Mouse (Mus musculus) forebrain, postnatal 0 days (tissue): ENCODE measurements around the gene Fam155a. TPM values are rescaled to one million over a fixed set of nuclear protein-coding genes. Genes with fewer than 3 reads are reported as not detected.

Experiments
- ATAC-seq: fragments of 200-750 bp; cut with Nextera tagmentation; 2 replicates; pipeline ENCODE4 v1.8.0; 2017; ENCODE audit warnings: mild to moderate bottlenecking, moderate library complexity
- DNase-seq: peaks from one replicate; pipeline ENCODE4 v3.0.0-alpha.2; 2015
- H3K27ac ChIP-seq: fragments of 300-500 bp; sonication (generic); 2 replicates; pipeline ENCODE4 v1.5.1; 2014; ENCODE audit warnings: low read depth, mild to moderate bottlenecking, antibody characterized with exemption, low read length, moderate library complexity, mixed read lengths
- H3K27me3 ChIP-seq: fragments of 300-500 bp; sonication (generic); 2 replicates; pipeline ENCODE4 v1.6.1; 2014; ENCODE audit warnings: mild to moderate bottlenecking, low read length, mixed read lengths; ENCODE audit not compliant: insufficient read depth
- H3K36me3 ChIP-seq: fragments of 300-500 bp; sonication (generic); 2 replicates; pipeline ENCODE4 v1.6.1; 2014; ENCODE audit warnings: mild to moderate bottlenecking, moderate library complexity; ENCODE audit not compliant: insufficient read depth
- H3K4me1 ChIP-seq: fragments of 300-500 bp; sonication (generic); 2 replicates; pipeline ENCODE4 v1.6.1; 2014; ENCODE audit warnings: antibody characterized with exemption; ENCODE audit not compliant: insufficient read depth
- H3K4me2 ChIP-seq: fragments of 300-500 bp; sonication (generic); 2 replicates; pipeline ENCODE4 v1.6.1; 2014; ENCODE audit warnings: low read depth, mild to moderate bottlenecking, moderate library complexity
- H3K4me3 ChIP-seq: fragments of 300-500 bp; sonication (generic); 2 replicates; pipeline ENCODE4 v1.5.1; 2014; ENCODE audit warnings: low read depth, low read length, mixed read lengths
- H3K9ac ChIP-seq: fragments of 300-500 bp; sonication (generic); 2 replicates; pipeline ENCODE4 v1.6.1; 2014; ENCODE audit warnings: mild to moderate bottlenecking
- H3K9me3 ChIP-seq: fragments of 300-500 bp; sonication (generic); 2 replicates; pipeline ENCODE4 v1.6.1; 2016; ENCODE audit warnings: low read length
- CTCF ChIP-seq: sonication (generic); IDR thresholded peaks from 2 replicates; pipeline ENCODE4 v1.5.1; 2016; ENCODE audit warnings: antibody characterized with exemption, control low read depth, low read depth
- WGBS: fragments of 180-500 bp; shearing (Covaris S2); extraction: QIAGEN DNeasy Blood & Tissue Kit; methylation state at CpG from one replicate; pipeline ENCODE4 v1.1.7; 2014; 5-methylcytosine and 5-hydroxymethylcytosine counted together
- polyA plus RNA-seq: library from polyadenylated mRNA; unstranded; fragments of >200 nt; fragmentation: Nextera tagmentation; extraction: Ambion mirVana; gene quantifications from 2 replicates; pipeline ENCODE4 v1.2.1, GENCODE M21; 2015
- total RNA-seq: library from RNA; depleted of rRNA; stranded (reverse); fragments of >200 nt; gene quantifications from 2 replicates; pipeline ENCODE4 v1.2.3, GENCODE M21; 2014

Fam155a gene
- total and polyA plus RNA-seq, 2 experiments from 2014 or later, result 29.0 to 105 TPM

DNA sequence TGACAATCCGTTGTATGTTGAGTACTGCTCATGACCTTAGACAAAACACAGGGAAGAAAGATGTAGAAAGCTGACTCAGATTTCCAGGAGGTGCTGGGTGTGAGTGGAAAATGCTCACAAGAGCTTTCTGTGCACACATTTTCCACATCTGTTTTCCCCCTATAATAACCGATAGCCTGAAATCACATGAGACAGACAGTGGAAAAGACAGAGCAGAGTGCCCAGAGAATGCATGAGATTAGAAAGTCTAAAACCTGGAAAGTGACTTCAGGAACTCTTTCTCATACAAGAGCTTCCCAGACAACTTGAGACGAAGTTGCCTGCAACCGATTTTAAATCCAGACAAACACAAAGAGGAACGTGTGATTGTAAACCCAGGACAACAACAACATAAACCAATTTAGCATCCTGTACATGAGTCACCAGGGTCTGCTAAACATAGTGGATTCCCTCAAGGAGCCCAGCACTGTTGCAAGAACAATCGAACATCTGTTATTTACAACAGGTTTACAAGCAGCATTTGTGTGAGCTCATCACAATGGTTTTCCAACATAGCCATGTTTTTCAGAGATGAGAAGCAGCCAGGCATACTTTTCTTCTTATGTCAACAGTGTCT, 163.8 kb downstream of the Fam155a start:
- H3K36me3 ChIP-seq, result no peaks in the 10 kb centered on the region
- no peaks in the 10 kb centered on the region for H3K9me3 ChIP-seq
- DNase-seq, result no peak
- no peak overlapping the region for H3K4me2 ChIP-seq
- H3K27me3 ChIP-seq, result no peaks in the 10 kb centered on the region
- H3K4me3 ChIP-seq, result no peak overlapping the region
- no peak for TF ChIP-seq CTCF
- H3K27ac ChIP-seq, result no peak overlapping the region
- H3K9ac ChIP-seq, result no peak overlapping the region
- no peaks in the 10 kb centered on the region for H3K4me1 ChIP-seq
- no peak for ATAC-seq
- 74% methylated on average over 6 of the region's 6 CpGs for WGBS

DNA sequence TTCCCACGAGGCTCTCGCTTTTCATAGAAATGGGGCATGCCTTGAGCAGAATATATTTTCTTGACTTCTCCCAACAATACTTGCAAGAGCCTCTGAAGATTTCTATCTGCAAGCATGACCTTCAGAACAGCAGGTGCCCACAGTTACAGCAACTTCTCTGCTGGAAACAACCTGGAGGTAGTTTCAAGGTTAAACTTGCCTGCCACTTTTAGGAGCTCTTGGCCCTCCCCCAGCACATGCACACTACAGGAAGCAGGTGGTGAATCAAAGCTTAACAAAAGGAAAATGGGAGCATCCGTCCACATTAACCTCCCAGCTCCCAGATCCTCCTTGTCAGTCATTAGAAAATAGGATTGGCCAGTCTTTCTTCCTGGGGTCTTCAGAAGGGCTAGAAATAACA, 175.0 kb downstream of the Fam155a start:
- H3K4me3 ChIP-seq, result no peak overlapping the region
- no peak overlapping the region for H3K4me2 ChIP-seq
- ATAC-seq, result no peak
- no peak overlapping the region for H3K9ac ChIP-seq
- H3K27me3 ChIP-seq, result no peaks in the 10 kb centered on the region
- no peak overlapping the region for H3K27ac ChIP-seq
- no peaks in the 10 kb centered on the region for H3K4me1 ChIP-seq
- H3K36me3 ChIP-seq, result no peaks in the 10 kb centered on the region
- TF ChIP-seq CTCF, result no peak
- DNase-seq, result no peak
- H3K9me3 ChIP-seq, result no peaks in the 10 kb centered on the region
- 55% methylated on average over 3 of the region's 3 CpGs for WGBS

DNA sequence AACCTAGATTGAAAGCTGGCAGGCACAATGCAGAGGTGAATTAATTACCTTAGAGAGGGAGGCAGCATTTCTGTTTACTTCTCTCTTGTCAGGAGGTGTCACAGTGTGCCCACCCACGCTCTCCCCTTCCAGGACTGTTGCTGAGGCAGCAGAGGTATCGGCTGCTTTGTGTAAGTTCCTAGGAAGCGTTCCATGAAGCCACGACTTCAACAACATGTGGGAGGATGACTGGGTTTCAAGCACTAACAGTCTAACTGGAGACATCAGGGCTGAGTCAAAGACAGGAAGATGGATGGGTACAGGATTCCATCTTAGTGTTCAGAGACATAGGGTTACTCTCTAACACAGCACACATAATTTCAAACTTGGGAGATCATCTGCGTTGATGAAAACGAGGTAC, 189.1 kb downstream of the Fam155a start:
- no peak overlapping the region for H3K27ac ChIP-seq
- no peak overlapping the region for H3K4me3 ChIP-seq
- H3K4me1 ChIP-seq, result no peaks in the 10 kb centered on the region
- ATAC-seq (no peak), DNase-seq (no peak)
- H3K9ac ChIP-seq, result no peak overlapping the region
- H3K27me3 ChIP-seq, result no peaks in the 10 kb centered on the region
- WGBS, result 67% methylated on average over 6 of the region's 6 CpGs
- no peaks in the 10 kb centered on the region for H3K9me3 ChIP-seq
- H3K4me2 ChIP-seq, result no peak overlapping the region
- H3K36me3 ChIP-seq, result no peaks in the 10 kb centered on the region
- TF ChIP-seq CTCF, result no peak

GRCm38 (mm10) chr8:9580192-9580591, 190.8 kb downstream of the Fam155a start:
- H3K4me2 ChIP-seq, result no peak overlapping the region
- H3K36me3 ChIP-seq, result no peaks in the 10 kb centered on the region
- DNase-seq (no peak), ATAC-seq (no peak)
- H3K9ac ChIP-seq, result no peak overlapping the region
- H3K9me3 ChIP-seq, result no peaks in the 10 kb centered on the region
- TF ChIP-seq CTCF, result peak; percentile 44
- 21% methylated on average over 3 of the region's 3 CpGs for WGBS
- H3K27me3 ChIP-seq, result no peaks in the 10 kb centered on the region
- H3K27ac ChIP-seq, result no peak overlapping the region
- H3K4me3 ChIP-seq, result no peak overlapping the region
- H3K4me1 ChIP-seq, result no peaks in the 10 kb centered on the region

DNA sequence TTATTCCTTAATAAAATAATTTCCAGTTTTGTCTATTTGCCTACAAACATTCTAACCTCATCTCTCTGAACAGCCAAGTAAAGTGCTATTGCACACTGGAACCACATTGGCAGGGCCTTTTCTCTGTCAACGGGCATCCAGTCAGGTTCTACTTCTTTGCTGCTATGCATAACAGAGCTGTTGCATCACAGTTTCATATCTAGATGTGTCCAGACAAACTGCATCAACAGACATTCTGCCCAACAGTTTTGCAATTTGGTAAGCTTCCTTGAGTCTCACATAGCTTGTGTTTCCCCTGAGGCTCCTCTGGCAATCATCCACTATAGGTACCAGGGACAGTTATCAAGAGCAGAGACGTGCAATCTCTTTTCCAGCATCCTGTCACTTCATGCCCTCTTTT, 199.0 kb downstream of the Fam155a start:
- H3K4me2 ChIP-seq, result no peak overlapping the region
- H3K27me3 ChIP-seq, result no peaks in the 10 kb centered on the region
- H3K9me3 ChIP-seq, result no peaks in the 10 kb centered on the region
- H3K27ac ChIP-seq, result no peak overlapping the region
- 74% methylated on average over 2 of the region's 2 CpGs for WGBS
- DNase-seq (no peak), ATAC-seq (no peak)
- no peak overlapping the region for H3K4me3 ChIP-seq
- H3K36me3 ChIP-seq, result no peaks in the 10 kb centered on the region
- TF ChIP-seq CTCF, result no peak
- no peaks in the 10 kb centered on the region; the same call in 1 of the 2 replicates for H3K4me1 ChIP-seq
- H3K9ac ChIP-seq, result no peak overlapping the region

DNA sequence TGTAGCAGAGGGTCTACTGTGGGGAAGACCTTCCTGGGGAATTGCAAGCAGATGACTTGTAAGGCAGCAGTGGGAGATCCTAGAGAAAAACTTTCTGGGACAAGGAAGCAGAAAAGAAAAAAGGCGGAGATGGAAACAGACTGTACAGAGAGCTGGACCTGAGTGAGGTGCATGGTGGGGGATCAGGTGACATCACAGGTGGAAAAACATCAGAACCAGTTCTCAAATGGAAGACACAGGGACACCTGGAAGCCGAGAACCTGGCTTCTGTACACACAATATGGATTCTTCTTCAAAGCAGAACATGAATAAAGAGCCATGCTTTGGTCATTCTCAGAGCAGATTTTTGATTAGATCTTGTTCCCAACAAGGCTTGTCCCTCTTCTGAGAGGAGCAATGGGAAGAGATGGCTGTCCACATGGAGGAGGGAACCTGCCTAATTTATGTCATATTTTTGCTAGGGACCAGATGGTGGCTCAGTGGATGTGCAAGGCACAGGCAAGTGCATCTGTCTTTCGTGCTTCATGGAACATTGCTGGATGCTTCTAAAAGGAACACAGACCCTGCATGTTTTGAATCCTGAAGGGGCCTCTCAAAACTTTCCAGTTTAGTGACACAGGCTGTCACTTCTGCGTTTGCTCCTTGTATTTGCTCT, 201.3 kb downstream of the Fam155a start:
- ATAC-seq (0 out of 2 replicates have a peak, but pooled peaks have one; percentile 10), DNase-seq (no peak)
- Histone ChIP-seq H3K9me3 (no peaks in the 10 kb centered on the region), H3K36me3 (no peaks in the 10 kb centered on the region), H3K27ac (no peak overlapping the region), H3K4me1 (no peaks in the 10 kb centered on the region; the same call in 1 of the 2 replicates), H3K4me3 (no peak overlapping the region), H3K27me3 (no peaks in the 10 kb centered on the region), H3K4me2 (no peak overlapping the region), H3K9ac (no peak overlapping the region)
- WGBS, result 75% methylated on average over 4 of the region's 4 CpGs
- no peak for TF ChIP-seq CTCF

DNA sequence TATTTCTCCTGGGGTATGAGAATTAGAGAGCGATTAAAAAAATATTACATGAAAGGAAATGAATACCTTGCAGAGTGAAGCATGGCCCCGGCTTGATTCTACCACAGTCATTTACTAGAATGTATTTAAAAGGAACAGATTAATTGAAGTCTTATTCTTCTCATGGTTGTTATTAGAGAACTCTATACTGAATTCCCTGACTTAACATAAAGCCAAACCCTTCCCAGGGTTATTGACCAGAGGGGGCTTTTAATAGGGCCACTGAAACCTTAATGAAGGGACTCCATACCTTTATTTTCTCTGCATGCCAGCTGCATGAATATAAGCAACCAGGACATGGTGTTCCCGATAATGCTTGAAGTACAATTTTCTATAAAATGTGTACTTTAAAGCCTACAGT, 221.8 kb downstream of the Fam155a start:
- no peak for TF ChIP-seq CTCF
- 70% methylated on average over 3 of the region's 3 CpGs for WGBS
- no peak overlapping the region for H3K4me3 ChIP-seq

More for the DNA sequence above, 221.8 kb downstream of the Fam155a start:
- Histone ChIP-seq H3K27me3 (no peaks in the 10 kb centered on the region), H3K9me3 (no peaks in the 10 kb centered on the region), H3K27ac (no peak overlapping the region), H3K4me1 (no peaks in the 10 kb centered on the region), H3K9ac (no peak overlapping the region), H3K36me3 (no peaks in the 10 kb centered on the region), H3K4me2 (no peak overlapping the region)
- ATAC-seq, result no peak
- DNase-seq, result no peak
